Mouse (Mus musculus): ENCODE results near the gene Nfx1. TPM values are rescaled to one million over a fixed set of nuclear protein-coding genes. Genes with fewer than 3 reads are reported as not detected.
A peak's percentile ranks its signal among the peaks of the same experiment; 100 is the strongest.

Nfx1 gene
- polyA plus RNA-seq, 1 experiment from 2014 or later: 87.4 TPM

GRCm38 (mm10) chr4:40948160-40948708 lies 22.5 kb upstream of the Nfx1 start, which contains the start of the genes Bag1 and Chmp5:
Gene Bag1 (minus strand): TSS chr4:40948294.
Gene Chmp5 (plus strand): TSS chr4:40948407.
- peak; percentile 100 for DNase-seq (ENCODE audit: low spot score)
- H3K27ac ChIP-seq: peak within 1 kb of the TSS; percentile 95
- peaks cover 18% of the 10 kb centered on the region for H3K4me1 ChIP-seq
- no peaks in the 10 kb centered on the region for H3K9me3 ChIP-seq
- H3K4me3 ChIP-seq: peak within 1 kb of the TSS; percentile 92
- WGBS: under 1% methylated on average over 49 of the region's 50 CpGs
- no peaks in the 10 kb centered on the region for H3K27me3 ChIP-seq (ENCODE audit: insufficient read depth, poor library complexity, severe bottlenecking)
- peaks cover 63% of the 10 kb centered on the region for H3K36me3 ChIP-seq

GRCm38 (mm10) chr4:40953521-40953920 lies 17.2 kb upstream of the Nfx1 start:
- H3K4me1 ChIP-seq: peaks cover 8% of the 10 kb centered on the region

GRCm38 (mm10) chr4:40955942-40956341 lies 14.8 kb upstream of the Nfx1 start:
- Histone ChIP-seq H3K27me3 (ENCODE audit: insufficient read depth, poor library complexity, severe bottlenecking) (no peaks in the 10 kb centered on the region), H3K4me1 (no peaks in the 10 kb centered on the region), H3K36me3 (peaks cover 89% of the 10 kb centered on the region), H3K4me3 (no peak overlapping the region), H3K9me3 (no peaks in the 10 kb centered on the region), H3K27ac (no peak overlapping the region)
- DNase-seq (ENCODE audit: low spot score): no peak
- WGBS: 62% methylated on average over 6 of the region's 6 CpGs

More at GRCm38 (mm10) chr4:40953521-40953920, 17.2 kb upstream of the Nfx1 start:
- H3K36me3 ChIP-seq: peaks cover 77% of the 10 kb centered on the region
- H3K4me3 ChIP-seq: no peak overlapping the region
- WGBS: 87% methylated on average over 1 of the region's 1 CpGs
- DNase-seq (ENCODE audit: low spot score): no peak
- no peaks in the 10 kb centered on the region for H3K9me3 ChIP-seq
- no peaks in the 10 kb centered on the region for H3K27me3 ChIP-seq (ENCODE audit: insufficient read depth, poor library complexity, severe bottlenecking)
- H3K27ac ChIP-seq: no peak overlapping the region

GRCm38 (mm10) chr4:40963536-40963935 lies 7.2 kb upstream of the Nfx1 start:
- peaks cover 78% of the 10 kb centered on the region for H3K36me3 ChIP-seq

GRCm38 (mm10) chr4:40969161-40969560 lies 1.5 kb upstream of the Nfx1 start:
- Histone ChIP-seq H3K4me3 (no peak overlapping the region), H3K4me1 (peaks cover 22% of the 10 kb centered on the region), H3K27ac (0 out of 2 replicates have a peak overlapping the region, but pooled peaks have one; percentile 97), H3K36me3 (peaks cover 35% of the 10 kb centered on the region), H3K9me3 (no peaks in the 10 kb centered on the region), H3K27me3 (ENCODE audit: insufficient read depth, poor library complexity, severe bottlenecking) (no peaks in the 10 kb centered on the region)
- WGBS: 76% methylated on average over 4 of the region's 4 CpGs
- DNase-seq (ENCODE audit: low spot score): no peak

More at GRCm38 (mm10) chr4:40963536-40963935, 7.2 kb upstream of the Nfx1 start:
- H3K4me1 ChIP-seq: no peaks in the 10 kb centered on the region
- 85% methylated on average over 3 of the region's 3 CpGs for WGBS
- no peaks in the 10 kb centered on the region for H3K9me3 ChIP-seq
- no peak overlapping the region for H3K27ac ChIP-seq
- no peak for DNase-seq (ENCODE audit: low spot score)
- H3K27me3 ChIP-seq (ENCODE audit: insufficient read depth, poor library complexity, severe bottlenecking): no peaks in the 10 kb centered on the region
- no peak overlapping the region for H3K4me3 ChIP-seq

- H3K27me3 ChIP-seq (ENCODE audit: insufficient read depth, poor library complexity, severe bottlenecking): no peaks in the 10 kb centered on the region
- H3K36me3 ChIP-seq: peaks cover 28% of the 10 kb centered on the region
- H3K27ac ChIP-seq: peak overlapping the region; percentile 97
- peak overlapping the region; percentile 97 for H3K4me3 ChIP-seq
- H3K9me3 ChIP-seq: no peaks in the 10 kb centered on the region
- DNase-seq (ENCODE audit: low spot score): no peak
- WGBS: 15% methylated on average over 10 of the region's 13 CpGs
- H3K4me1 ChIP-seq: peaks cover 22% of the 10 kb centered on the region
These were observed 720 bp upstream of the Nfx1 start for GRCm38 (mm10) chr4:40969781-40970591.

GRCm38 (mm10) chr4:40970592-40970841 lies 189 bp upstream of the Nfx1 start:
- peaks cover 25% of the 10 kb centered on the region for H3K36me3 ChIP-seq
- H3K27ac ChIP-seq: peak overlapping the region; percentile 97
- no peaks in the 10 kb centered on the region for H3K9me3 ChIP-seq
- WGBS: under 1% methylated on average over 15 of the region's 16 CpGs
- peak overlapping the region; percentile 97 for H3K4me3 ChIP-seq
- peaks cover 22% of the 10 kb centered on the region for H3K4me1 ChIP-seq
- DNase-seq (ENCODE audit: low spot score): no peak
- no peaks in the 10 kb centered on the region for H3K27me3 ChIP-seq (ENCODE audit: insufficient read depth, poor library complexity, severe bottlenecking)

- H3K4me1 ChIP-seq: peaks cover 22% of the 10 kb centered on the region
- peak; percentile 83 for DNase-seq (ENCODE audit: low spot score)
- WGBS: 25% methylated on average over 13 of the region's 13 CpGs
- peak overlapping the region; percentile 97; the same call in 1 of the 2 replicates for H3K27ac ChIP-seq
- peaks cover 20% of the 10 kb centered on the region for H3K36me3 ChIP-seq
- no peaks in the 10 kb centered on the region for H3K27me3 ChIP-seq (ENCODE audit: insufficient read depth, poor library complexity, severe bottlenecking)
- H3K9me3 ChIP-seq: no peaks in the 10 kb centered on the region
- peak overlapping the region; percentile 97 for H3K4me3 ChIP-seq
These were observed 1.0 kb downstream of the Nfx1 start for GRCm38 (mm10) chr4:40971744-40972143.

- H3K4me1 ChIP-seq: peaks cover 22% of the 10 kb centered on the region
- H3K27me3 ChIP-seq (ENCODE audit: insufficient read depth, poor library complexity, severe bottlenecking): no peaks in the 10 kb centered on the region
- DNase-seq (ENCODE audit: low spot score): no peak
- 100% methylated on average over 1 of the region's 1 CpGs for WGBS
- H3K4me3 ChIP-seq: no peak overlapping the region
- peaks cover 39% of the 10 kb centered on the region for H3K36me3 ChIP-seq
- H3K27ac ChIP-seq: no peak overlapping the region
- H3K9me3 ChIP-seq: no peaks in the 10 kb centered on the region
These were observed 3.3 kb downstream of the Nfx1 start for GRCm38 (mm10) chr4:40974011-40974410.

- no peaks in the 10 kb centered on the region for H3K9me3 ChIP-seq
- H3K27me3 ChIP-seq (ENCODE audit: insufficient read depth, poor library complexity, severe bottlenecking): no peaks in the 10 kb centered on the region
- H3K4me1 ChIP-seq: peaks cover 14% of the 10 kb centered on the region; the same call in 1 of the 2 replicates
- no peak for DNase-seq (ENCODE audit: low spot score)
- H3K27ac ChIP-seq: no peak overlapping the region
- H3K4me3 ChIP-seq: no peak overlapping the region
- WGBS: 94% methylated on average over 3 of the region's 3 CpGs
- peaks cover 55% of the 10 kb centered on the region for H3K36me3 ChIP-seq
These were observed 5.0 kb downstream of the Nfx1 start for GRCm38 (mm10) chr4:40975678-40976077.

- no peak for DNase-seq (ENCODE audit: low spot score)
- H3K36me3 ChIP-seq: peaks cover 65% of the 10 kb centered on the region
- no peak overlapping the region for H3K27ac ChIP-seq
- H3K4me3 ChIP-seq: no peak overlapping the region
- no peaks in the 10 kb centered on the region for H3K27me3 ChIP-seq (ENCODE audit: insufficient read depth, poor library complexity, severe bottlenecking)
- H3K9me3 ChIP-seq: no peaks in the 10 kb centered on the region
- H3K4me1 ChIP-seq: peaks cover 14% of the 10 kb centered on the region; the same call in 1 of the 2 replicates
- WGBS: 90% methylated on average over 10 of the region's 10 CpGs
These were observed 5.9 kb downstream of the Nfx1 start for GRCm38 (mm10) chr4:40976651-40977050.

- 95% methylated on average over 1 of the region's 1 CpGs for WGBS
- Histone ChIP-seq H3K4me3 (no peak overlapping the region), H3K27me3 (ENCODE audit: insufficient read depth, poor library complexity, severe bottlenecking) (no peaks in the 10 kb centered on the region), H3K4me1 (no peaks in the 10 kb centered on the region), H3K36me3 (peaks cover 83% of the 10 kb centered on the region), H3K27ac (no peak overlapping the region), H3K9me3 (no peaks in the 10 kb centered on the region)
- no peak for DNase-seq (ENCODE audit: low spot score)
These were observed 8.7 kb downstream of the Nfx1 start for GRCm38 (mm10) chr4:40979430-40979829.

- Histone ChIP-seq H3K4me1 (no peaks in the 10 kb centered on the region), H3K36me3 (peaks cover 94% of the 10 kb centered on the region), H3K27ac (no peak overlapping the region), H3K9me3 (no peaks in the 10 kb centered on the region), H3K27me3 (ENCODE audit: insufficient read depth, poor library complexity, severe bottlenecking) (no peaks in the 10 kb centered on the region), H3K4me3 (no peak overlapping the region)
- 82% methylated on average over 3 of the region's 3 CpGs for WGBS
- DNase-seq (ENCODE audit: low spot score): no peak
These were observed 11.8 kb downstream of the Nfx1 start for GRCm38 (mm10) chr4:40982486-40982885.

All from heart, embryonic 10.5 days (tissue).